Mouse (Mus musculus): ENCODE data around the gene Smchd1. TPM values are rescaled to one million over a fixed set of nuclear protein-coding genes. Genes with fewer than 3 reads are reported as not detected.

The Smchd1 gene
- polyA plus RNA-seq, 1 experiment from 2014 or later = 21.5 TPM

- H3K9me3 ChIP-seq (ENCODE audit: control insufficient read depth, low read length) = no peaks in the 10 kb centered on the region
- no peak overlapping the region for H3K4me3 ChIP-seq (ENCODE audit: low read depth, low read length)
- no peaks in the 10 kb centered on the region for H3K36me3 ChIP-seq (ENCODE audit: control insufficient read depth, insufficient read depth, low read length)
- no peak overlapping the region for H3K27ac ChIP-seq (replicated peaks)
- no peaks in the 10 kb centered on the region for H3K27me3 ChIP-seq (ENCODE audit: control insufficient read depth, insufficient read depth, low read length)
- no peak overlapping the region for H3K4me2 ChIP-seq (replicated peaks; ENCODE audit: low read depth)
- DNase-seq (ENCODE audit: low spot score) (no peak), ATAC-seq (ENCODE audit: low FRiP score, low TSS enrichment) (no peak)
- H3K4me1 ChIP-seq (replicated peaks; ENCODE audit: control insufficient read depth, insufficient read depth) = no peaks in the 10 kb centered on the region
- H3K9ac ChIP-seq (ENCODE audit: low read length) = no peak overlapping the region
- TF ChIP-seq CTCF (IDR thresholded peaks at IDR 0.05; ENCODE audit: low read depth) (no peak), EP300 (optimal IDR thresholded peaks at IDR 0.05) (no peak)
- 76% methylated on average over 5 of the region's 5 CpGs for WGBS
These were observed 173.7 kb downstream of the Smchd1 start for GRCm38 (mm10) chr17:71301413-71301812.

DNA sequence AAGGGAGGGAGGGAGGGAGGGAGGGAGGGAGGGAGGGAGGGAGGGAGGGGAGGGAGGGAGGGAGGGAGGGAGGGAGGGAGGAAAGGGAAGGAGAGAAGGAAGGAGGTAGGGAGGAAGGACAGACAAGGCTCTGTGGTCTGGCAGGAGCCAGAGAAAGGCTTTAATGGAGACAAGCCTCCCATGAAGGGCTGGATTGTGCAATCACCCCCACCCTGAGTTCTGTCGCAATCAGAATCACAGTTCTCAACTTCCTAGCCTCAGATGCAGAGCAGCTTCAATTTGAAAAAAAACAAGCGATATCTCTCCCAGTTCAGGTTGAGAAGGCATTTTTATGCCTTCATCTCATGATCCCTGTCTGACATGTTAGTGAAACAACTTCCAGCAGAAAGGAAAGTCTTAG lies 174.8 kb downstream of the Smchd1 start:
- no peak for DNase-seq (ENCODE audit: low spot score)
- no peak for TF ChIP-seq EP300 (optimal IDR thresholded peaks at IDR 0.05)
- no peak for TF ChIP-seq CTCF (IDR thresholded peaks at IDR 0.05; ENCODE audit: low read depth)
- Histone ChIP-seq H3K36me3 (ENCODE audit: control insufficient read depth, insufficient read depth, low read length) (no peaks in the 10 kb centered on the region), H3K9ac (ENCODE audit: low read length) (no peak overlapping the region), H3K27me3 (ENCODE audit: control insufficient read depth, insufficient read depth, low read length) (no peaks in the 10 kb centered on the region), H3K4me2 (replicated peaks; ENCODE audit: low read depth) (no peak overlapping the region), H3K27ac (replicated peaks) (no peak overlapping the region), H3K4me1 (replicated peaks; ENCODE audit: control insufficient read depth, insufficient read depth) (no peaks in the 10 kb centered on the region), H3K9me3 (ENCODE audit: control insufficient read depth, low read length) (no peaks in the 10 kb centered on the region), H3K4me3 (ENCODE audit: low read depth, low read length) (no peak overlapping the region)
- 67% methylated on average over 2 of the region's 2 CpGs for WGBS
- no peak for ATAC-seq (ENCODE audit: low FRiP score, low TSS enrichment)

GRCm38 (mm10) chr17:71299879-71300278 lies 175.3 kb downstream of the Smchd1 start:
- no peak overlapping the region for H3K4me2 ChIP-seq (replicated peaks; ENCODE audit: low read depth)
- H3K4me3 ChIP-seq (ENCODE audit: low read depth, low read length) = no peak overlapping the region
- TF ChIP-seq EP300 (optimal IDR thresholded peaks at IDR 0.05) (no peak), CTCF (IDR thresholded peaks at IDR 0.05; ENCODE audit: low read depth) (no peak)
- H3K36me3 ChIP-seq (ENCODE audit: control insufficient read depth, insufficient read depth, low read length) = no peaks in the 10 kb centered on the region
- WGBS = 85% methylated on average over 4 of the region's 4 CpGs
- DNase-seq (ENCODE audit: low spot score) (no peak), ATAC-seq (ENCODE audit: low FRiP score, low TSS enrichment) (no peak)
- H3K9ac ChIP-seq (ENCODE audit: low read length) = no peak overlapping the region
- no peaks in the 10 kb centered on the region for H3K27me3 ChIP-seq (ENCODE audit: control insufficient read depth, insufficient read depth, low read length)
- no peak overlapping the region for H3K27ac ChIP-seq (replicated peaks)
- H3K9me3 ChIP-seq (ENCODE audit: control insufficient read depth, low read length) = no peaks in the 10 kb centered on the region
- no peaks in the 10 kb centered on the region for H3K4me1 ChIP-seq (replicated peaks; ENCODE audit: control insufficient read depth, insufficient read depth)

GRCm38 (mm10) chr17:71294570-71294969 lies 180.6 kb downstream of the Smchd1 start:
- Histone ChIP-seq H3K4me3 (ENCODE audit: low read depth, low read length) (no peak overlapping the region), H3K4me1 (replicated peaks; ENCODE audit: control insufficient read depth, insufficient read depth) (no peaks in the 10 kb centered on the region), H3K36me3 (ENCODE audit: control insufficient read depth, insufficient read depth, low read length) (no peaks in the 10 kb centered on the region), H3K27me3 (ENCODE audit: control insufficient read depth, insufficient read depth, low read length) (no peaks in the 10 kb centered on the region), H3K27ac (replicated peaks) (no peak overlapping the region), H3K9me3 (ENCODE audit: control insufficient read depth, low read length) (no peaks in the 10 kb centered on the region), H3K4me2 (replicated peaks; ENCODE audit: low read depth) (no peak overlapping the region), H3K9ac (ENCODE audit: low read length) (no peak overlapping the region)
- 73% methylated on average over 3 of the region's 3 CpGs for WGBS
- DNase-seq (ENCODE audit: low spot score) = no peak
- TF ChIP-seq CTCF (IDR thresholded peaks at IDR 0.05; ENCODE audit: low read depth) (no peak), EP300 (optimal IDR thresholded peaks at IDR 0.05) (no peak)
- ATAC-seq (ENCODE audit: low FRiP score, low TSS enrichment) = no peak

Other genes starting within 250 kb of the Smchd1 start
- gene Emilin2, start 163.4 kb downstream of the Smchd1 start, polyA plus RNA-seq (2015; fragmentation: Nextera tagmentation; extraction: Ambion mirVana) = 1.4 TPM in 2 replicates
- 0.46 and 0.98 TPM in 2 replicates for gene Gm4707, start 15.4 kb downstream of the Smchd1 start, polyA plus RNA-seq (2015; fragmentation: Nextera tagmentation; extraction: Ambion mirVana)
- gene Ndc80, start 51.5 kb upstream of the Smchd1 start, polyA plus RNA-seq (2015; fragmentation: Nextera tagmentation; extraction: Ambion mirVana) = 9.6 and 11.3 TPM in 2 replicates
- gene Spdya, start 76.7 kb upstream of the Smchd1 start, polyA plus RNA-seq (2015; fragmentation: Nextera tagmentation; extraction: Ambion mirVana) = 0.62 and 1.0 TPM in 2 replicates
- 28.0 and 30.6 TPM in 2 replicates for gene Wdr43, start 140.6 kb upstream of the Smchd1 start, polyA plus RNA-seq (2015; fragmentation: Nextera tagmentation; extraction: Ambion mirVana)
- 0.55 and 0.68 TPM in 2 replicates for gene Togaram2, start 197.9 kb upstream of the Smchd1 start, polyA plus RNA-seq (2015; fragmentation: Nextera tagmentation; extraction: Ambion mirVana)

Data from stomach, postnatal 0 days (tissue).